Mouse (Mus musculus): ENCODE data around the gene Tubb4a.
"Not testable (repeated sequence)": the region's sequence is repeated elsewhere in the genome, so short reads cannot be mapped to it uniquely, and the experiment has no call there.

The Tubb4a gene

DNA sequence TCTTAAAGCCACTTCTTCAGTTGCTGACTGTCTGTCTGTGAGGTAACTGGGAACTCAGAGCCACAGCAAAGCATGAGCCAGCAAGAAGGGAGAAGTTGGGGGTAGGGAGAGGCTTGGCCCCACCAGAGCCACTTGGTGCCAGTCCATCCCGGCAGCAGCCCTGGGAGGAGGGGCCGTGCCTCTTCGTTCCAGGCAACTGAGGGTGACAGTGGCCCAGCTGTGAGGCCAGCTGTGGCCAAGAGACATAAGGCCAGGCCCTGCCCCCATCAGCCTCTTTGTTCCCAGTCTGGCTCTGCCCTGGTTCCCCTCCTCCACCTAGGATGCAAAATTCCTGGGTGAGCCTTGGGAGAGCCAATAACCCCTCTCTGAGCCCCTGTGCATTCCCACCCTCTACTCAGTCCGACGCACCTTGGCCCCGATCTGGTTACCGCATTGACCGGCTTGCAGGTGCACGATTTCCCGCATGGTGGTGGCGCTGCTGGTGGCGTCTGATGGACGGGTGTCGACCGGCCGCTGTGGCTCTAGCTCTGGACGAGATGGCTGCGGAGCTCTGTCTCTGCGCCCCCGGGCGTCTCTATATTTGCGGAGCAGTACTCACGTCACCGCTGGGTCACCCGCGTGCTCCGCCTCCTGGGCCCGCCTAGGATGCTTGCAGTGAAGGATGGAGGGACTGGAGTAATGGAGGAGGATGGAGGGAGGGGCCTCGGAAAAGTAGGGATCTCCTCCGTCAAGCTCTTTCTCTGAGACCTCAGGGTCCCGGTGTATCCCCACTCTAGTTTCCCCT lies at the start of gene Tubb4a:
Gene Tubb4a (minus strand): TSS at position 734 of the 784 bp plus-strand sequence.
- no peak for DNase-seq (ENCODE audit: low spot score)

DNA sequence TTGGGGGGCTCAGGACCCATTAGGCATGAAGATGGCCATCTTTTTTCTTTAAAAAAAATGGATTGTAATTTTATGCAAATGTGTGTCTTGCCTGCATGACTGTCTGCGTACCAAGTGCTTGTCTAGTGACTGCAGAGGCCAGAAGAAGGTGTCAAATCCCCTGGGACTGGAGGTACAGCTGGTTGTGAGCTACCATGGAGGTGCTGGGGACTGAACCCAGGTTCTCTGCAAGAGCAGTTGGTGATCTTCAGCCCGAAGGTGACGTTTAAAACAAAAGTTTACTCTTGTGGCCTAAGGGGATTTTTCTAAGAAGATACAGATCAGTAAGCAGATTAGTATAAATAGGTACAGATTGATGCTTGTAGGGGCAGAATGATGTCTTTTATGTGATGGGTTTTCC lies 48.1 kb upstream of the Tubb4a start:
- DNase-seq (ENCODE audit: low spot score): no peak

DNA sequence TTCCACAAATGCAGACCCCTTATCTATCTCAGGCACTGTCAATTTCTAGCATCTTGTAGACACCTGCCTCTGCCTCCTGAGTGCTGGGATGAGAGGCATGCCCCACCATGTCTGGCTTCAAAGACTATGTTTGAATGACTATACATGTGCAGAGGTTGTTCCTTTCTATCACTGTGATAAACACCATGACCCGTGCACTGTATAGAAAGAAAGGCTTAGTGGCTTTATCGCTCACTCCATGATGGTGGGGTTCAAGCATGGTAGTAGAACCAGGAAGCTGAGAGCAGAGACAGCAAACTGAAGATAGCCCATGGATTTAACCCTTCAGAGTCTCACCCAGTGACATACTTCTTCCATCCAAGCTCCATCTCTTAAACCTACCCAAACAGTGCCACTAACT lies 47.1 kb upstream of the Tubb4a start:
- no peak for DNase-seq (ENCODE audit: low spot score)

DNA sequence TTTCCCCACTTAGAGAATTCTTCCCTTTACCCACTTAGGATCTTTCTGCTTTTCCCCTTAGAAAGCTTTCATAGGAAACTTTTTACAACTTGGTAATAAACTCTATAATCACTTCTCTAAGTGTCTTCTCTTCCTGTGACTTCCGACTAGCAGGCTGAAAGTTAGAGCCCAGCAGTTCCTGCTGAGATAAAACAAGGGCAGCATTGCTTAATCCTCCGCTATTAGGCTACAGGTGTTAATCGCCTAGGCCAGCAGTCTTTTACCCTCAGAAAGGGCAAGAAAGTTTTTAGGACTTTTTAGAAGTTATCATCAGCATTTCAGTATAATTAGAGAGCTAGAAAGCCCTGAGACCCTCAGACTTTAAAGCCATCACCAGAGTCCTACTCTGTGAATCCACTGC lies 46.4 kb upstream of the Tubb4a start:
- not testable (repeated sequence) for DNase-seq (ENCODE audit: low spot score)

DNA sequence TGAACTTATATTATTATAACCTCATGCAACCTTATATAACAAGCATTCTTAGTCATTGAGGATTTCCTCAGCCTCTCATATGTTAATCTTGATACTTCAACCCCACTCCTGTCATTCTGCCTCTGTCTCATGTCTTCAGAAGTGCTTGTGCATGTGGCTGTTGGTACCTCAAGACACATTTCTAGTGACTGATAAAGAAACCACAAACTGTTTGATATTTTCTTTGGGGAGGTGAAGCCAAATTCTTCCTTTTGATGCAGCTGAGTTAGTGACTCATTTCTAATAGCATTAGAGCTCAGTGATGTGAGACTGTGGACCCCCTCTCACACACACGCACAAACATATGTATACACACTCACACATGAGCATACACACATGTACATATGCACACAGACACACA lies 44.2 kb upstream of the Tubb4a start:
- no peak for DNase-seq (ENCODE audit: low spot score)

DNA sequence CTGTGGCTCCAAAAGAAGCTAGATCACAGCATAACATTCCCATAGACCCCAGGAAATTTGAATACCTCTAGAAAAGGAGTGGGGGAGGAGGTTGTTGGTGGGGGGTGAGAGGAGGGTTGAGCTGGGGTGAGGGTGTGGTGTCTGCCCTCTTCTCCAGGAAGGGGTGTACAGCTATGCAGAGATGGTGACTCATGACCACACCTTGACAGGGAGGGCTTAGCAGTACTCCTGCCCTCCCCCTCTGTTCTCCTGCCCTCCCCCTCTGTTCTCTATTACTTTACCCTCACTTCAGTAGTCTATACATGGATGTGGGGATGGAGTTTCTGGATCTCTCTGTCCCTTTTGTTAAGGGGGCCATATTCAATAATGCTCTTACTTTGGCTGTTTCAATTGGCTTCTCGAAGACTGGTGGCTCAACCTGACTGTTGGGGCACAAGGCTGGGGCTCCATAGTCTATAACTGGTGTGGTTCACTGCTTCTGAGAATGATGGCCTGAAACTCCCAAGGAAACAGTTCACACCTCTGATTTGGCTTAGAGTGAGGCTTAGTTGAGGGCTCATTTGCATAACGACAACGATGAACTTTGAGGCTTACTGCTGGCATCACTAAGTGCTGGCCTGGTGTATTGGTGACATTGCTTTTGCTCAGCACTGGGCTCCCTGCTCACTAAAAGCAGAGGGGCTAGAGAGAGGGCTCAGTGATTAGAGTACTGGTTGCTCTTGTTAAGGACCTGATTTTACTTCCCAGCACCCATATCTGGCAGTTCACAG lies 38.5 kb upstream of the Tubb4a start:
- DNase-seq (ENCODE audit: low spot score): no peak

DNA sequence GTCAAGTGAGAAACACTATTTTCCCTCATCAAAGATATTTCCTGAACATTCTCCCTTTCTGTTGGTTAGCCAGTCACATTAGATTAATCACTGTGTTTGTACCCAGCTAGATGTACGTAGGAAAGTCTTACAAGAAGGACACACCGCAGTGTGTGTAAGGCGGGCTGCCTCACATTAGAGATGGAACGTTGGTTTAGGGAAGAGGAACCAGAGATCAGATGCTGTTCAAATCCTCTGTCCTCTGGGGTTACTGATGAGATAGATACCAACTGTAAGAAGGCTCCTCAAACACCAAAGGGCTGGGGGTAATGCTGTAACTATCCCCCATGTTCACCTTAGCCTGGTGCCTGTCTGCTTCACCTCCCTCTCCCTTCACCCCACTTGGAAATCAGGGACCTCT lies 37.2 kb upstream of the Tubb4a start:
- no peak for DNase-seq (ENCODE audit: low spot score)

DNA sequence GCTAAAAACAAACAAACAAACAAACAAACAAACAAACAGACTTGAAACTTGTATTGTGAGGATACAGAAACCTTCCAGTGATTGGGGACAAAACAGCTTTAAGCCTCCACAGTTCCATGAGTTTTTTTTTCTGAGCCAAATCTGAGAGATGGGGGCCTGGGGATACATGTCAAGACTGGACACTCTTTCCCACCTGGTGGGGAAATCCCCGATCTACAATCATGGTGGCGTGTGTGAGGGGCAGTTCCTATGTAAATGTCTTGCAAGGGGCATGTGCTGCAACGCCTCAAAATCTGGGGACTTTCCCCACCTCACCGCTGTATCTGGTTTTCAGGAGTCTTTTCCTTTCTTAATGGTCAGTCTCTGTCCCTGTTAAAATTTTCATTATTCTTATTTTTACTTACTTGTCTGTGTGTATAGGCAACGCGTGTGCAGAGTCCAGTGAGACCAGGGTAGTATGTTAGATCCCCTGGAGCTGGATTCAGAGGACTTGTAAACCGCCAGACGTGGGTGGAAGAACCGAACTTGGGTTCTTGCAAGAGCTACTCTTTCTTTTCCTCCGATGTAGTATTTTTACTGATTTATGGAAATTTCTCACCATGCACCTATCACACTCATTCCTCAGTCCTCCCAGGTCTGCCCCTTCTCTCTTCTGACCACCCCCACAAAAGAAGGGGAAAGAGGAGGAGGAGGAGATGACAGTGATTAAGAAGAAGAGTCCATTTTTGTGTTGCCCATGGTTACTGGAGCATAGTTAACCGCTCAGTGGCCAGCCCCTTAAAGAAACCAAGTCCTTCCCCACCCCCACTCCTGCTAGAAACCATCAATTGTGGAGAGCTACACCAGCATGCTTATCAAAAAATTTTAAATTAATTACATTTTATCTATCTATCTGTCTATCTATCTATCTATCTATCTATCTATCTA lies 35.9 kb upstream of the Tubb4a start:
- no peak for DNase-seq (ENCODE audit: low spot score)

DNA sequence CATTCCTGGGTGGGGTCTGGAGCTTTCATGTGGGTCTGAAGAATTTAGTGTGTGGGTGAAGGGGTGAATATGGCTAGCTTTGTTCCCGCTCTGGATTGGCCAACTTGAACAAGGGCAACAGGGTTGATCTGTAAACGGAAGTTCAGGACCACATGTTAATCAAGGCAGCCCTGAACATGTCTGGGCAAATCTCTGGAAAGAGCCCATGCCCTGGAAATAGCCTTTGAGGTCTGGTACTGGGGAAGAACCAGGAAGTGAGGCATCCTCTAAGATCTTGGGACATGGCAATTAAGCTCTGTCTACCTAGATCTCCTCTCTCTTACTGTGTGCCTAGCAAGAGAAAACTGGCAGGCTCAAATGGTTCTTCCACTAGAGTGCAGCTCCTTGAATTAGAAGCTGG lies 34.3 kb upstream of the Tubb4a start:
- DNase-seq (ENCODE audit: low spot score): no peak

DNA sequence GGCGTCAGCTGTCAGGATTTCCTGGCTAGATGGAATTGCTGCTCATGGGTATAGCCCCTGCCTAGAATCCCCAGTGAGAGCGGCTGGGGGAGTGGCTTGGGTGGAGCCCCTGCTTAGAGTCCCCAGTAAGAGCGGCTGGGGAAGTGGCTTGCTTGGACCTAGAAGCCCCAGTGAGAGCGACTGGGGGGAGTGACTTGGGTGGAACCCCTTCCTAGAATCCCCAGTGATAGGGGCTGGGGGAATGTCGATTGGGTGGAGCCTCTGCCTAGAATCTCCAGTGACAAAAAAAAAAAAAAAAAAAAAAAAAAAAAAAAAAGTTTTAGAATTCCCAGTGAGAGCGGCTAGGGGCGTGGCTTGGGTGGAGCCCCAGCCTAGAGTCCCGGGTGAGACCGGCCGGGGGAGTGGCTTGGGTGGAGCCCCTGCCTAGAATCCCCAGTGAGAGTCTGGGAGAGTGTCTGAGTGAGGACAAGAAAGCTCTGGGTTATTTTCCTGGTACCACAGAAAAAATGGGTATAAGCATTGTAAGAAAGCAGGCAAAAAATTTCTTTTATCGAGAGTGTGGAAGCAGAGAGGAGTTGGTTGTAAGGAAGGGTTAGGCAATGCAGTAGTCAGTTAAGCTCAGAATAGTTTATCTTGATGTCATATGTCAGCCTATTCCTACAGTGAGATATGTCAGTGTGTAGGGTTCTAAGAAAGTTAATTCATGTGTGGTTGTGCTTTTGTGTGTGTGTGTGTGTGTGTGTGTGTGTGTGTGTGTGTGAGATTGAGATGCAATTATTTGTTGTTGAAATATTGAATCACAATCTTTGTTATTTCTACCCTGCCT lies 31.2 kb upstream of the Tubb4a start:
- peak; percentile 60 for DNase-seq (ENCODE audit: low spot score)

DNA sequence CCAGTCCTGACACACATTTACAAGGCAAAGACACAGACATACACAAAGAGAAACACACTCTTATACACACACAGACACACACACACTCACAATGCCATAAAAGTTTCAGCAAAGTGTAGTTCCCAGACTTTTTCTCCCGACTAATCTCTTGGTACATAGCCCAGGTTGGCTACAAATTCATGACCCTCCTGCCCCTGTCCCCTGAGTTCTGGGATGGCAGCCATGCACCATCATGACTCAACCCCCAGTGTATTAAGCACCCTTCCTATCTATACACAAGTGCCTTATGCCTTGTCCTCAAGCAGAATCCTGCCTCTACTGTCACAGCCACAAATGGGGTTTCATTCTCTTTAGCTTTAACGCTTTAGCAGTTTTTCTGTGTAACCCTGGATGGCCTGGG lies 29.2 kb upstream of the Tubb4a start:
- DNase-seq (ENCODE audit: low spot score): no peak

DNA sequence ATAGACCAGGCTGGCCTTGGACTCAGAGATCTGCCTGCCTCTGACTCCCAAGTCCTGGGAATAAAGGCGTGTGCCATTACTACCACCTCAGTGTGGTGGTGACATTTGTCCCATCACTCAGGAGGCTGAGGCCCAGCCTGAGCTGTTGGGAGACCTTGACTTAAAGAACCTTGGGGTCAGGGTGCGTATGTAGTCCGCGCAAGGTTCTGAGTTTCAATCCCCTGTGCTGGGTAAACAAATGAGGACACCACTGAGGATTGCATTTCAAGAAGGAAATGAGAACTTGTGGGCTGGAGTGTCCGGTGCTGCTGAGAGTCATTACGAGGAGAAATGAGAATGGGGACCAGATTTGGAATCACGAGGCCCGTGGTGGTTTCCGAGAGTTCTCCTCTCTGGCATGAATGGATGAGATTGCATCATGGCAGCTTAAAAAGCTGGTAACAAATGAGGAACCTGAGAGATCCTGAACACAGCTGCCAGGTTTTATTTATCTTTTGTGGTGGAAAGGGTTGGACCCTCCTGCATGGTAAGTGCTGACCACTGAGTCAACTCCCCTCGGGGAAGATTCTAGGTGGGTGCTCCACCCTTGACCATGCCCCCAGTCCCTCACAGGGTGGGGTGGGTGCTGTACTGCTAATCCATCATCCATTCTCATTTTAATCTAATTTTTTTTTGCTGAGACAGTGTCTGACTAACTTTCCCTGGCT lies 25.3 kb upstream of the Tubb4a start:
- no peak for DNase-seq (ENCODE audit: low spot score)

DNA sequence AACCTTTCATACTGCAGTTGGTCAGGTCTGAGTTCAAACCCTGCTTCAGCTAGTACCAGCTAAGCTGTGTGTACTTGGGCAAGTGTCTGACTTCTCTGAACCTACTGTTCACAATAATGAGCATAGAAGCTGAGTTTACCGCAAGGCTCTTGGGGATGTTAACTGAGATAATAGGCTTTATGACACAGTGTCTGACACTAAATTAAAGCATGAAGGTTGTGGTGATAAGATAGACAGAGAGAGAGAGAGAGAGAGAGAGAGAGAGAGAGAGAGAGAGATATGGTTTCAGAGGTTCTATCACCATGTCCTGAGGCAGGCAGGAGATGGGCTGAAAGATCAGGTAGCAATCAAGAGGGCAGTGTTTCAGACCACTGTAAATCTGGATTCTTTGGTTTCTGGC lies 22.4 kb upstream of the Tubb4a start:
- DNase-seq (ENCODE audit: low spot score): no peak

DNA sequence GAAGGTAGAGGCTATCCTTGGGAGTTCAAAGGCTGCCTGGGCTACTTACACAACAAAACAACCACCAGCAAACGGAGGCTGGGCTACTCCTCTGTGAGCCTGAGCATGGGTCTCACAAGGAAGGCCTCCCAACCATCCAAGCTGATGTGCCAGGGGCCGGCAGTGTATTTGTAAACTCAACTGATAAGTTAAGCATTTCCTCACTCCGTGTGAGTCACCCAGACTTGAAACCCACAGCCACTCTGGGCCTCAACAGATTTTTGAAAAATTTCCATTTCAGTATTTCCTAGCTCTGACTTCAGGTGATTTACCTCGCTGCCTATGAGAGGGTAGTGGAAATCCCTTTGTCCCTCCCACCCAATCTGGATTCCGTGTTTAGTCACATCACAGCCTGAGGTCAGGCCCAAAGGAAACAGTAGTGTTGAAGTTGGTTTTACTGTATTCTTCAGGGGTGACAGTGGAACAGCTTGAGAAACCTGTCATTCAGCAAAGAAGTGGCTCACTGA lies 21.1 kb upstream of the Tubb4a start:
- no peak for DNase-seq (ENCODE audit: low spot score)

DNA sequence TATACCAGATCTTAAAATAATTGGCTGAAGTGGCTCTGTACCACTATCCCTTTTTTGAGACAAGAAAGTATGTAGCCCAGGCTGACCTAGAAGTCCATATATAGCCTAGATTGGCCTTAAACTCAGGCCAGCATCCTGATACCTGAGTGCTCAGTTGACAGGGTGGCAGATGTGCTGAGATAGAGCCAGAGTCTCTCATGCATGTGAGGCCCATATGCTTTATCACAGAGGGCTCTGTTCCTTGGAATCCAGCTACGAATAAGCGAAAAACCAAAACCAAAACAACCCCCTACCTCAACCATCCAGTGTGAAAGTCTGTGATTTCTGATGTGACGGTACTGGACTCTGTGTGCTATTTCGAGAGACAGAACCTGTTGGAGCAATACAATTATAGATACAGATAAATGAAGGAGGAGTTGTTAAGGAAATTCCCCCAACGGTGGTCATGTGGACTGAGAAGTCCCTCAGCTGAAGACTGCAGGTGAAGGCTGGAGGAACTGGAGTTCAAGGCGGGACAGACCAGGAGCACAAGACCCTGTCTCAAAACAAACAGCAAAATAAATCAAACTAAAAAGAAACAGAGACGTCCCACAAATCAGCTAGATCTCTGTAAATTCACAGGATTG lies 20.6 kb upstream of the Tubb4a start:
- DNase-seq (ENCODE audit: low spot score): no peak

DNA sequence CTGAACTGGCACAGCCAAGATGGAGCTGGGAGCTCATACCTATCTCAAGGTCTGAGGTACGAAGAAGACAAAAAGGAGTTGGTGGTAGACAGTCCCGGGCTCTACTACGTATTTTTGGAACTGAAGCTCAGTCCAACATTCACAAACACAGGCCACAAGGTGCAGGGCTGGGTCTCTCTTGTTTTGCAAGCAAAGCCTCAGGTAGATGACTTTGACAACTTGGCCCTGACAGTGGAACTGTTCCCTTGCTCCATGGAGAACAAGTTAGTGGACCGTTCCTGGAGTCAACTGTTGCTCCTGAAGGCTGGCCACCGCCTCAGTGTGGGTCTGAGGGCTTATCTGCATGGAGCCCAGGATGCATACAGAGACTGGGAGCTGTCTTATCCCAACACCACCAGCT lies 19.5 kb upstream of the Tubb4a start:
- no peak for DNase-seq (ENCODE audit: low spot score)

DNA sequence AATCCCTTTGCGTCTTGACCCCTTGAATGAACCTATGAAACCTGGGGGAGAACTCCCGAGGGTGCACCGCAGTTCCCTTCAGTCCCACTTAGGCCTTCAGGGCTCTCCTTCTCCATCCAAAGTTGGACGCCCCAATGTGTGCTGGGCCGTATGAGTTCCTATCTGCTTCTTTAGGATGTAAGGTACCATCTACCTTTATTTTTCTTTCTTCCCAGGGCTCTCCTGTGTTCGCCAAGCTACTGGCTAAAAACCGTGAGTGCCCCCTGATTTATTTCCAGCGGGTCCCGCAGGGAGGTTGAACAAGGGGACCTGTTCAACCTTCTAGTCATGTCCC lies 18.4 kb upstream of the Tubb4a start:
- no peak for DNase-seq (ENCODE audit: low spot score)

DNA sequence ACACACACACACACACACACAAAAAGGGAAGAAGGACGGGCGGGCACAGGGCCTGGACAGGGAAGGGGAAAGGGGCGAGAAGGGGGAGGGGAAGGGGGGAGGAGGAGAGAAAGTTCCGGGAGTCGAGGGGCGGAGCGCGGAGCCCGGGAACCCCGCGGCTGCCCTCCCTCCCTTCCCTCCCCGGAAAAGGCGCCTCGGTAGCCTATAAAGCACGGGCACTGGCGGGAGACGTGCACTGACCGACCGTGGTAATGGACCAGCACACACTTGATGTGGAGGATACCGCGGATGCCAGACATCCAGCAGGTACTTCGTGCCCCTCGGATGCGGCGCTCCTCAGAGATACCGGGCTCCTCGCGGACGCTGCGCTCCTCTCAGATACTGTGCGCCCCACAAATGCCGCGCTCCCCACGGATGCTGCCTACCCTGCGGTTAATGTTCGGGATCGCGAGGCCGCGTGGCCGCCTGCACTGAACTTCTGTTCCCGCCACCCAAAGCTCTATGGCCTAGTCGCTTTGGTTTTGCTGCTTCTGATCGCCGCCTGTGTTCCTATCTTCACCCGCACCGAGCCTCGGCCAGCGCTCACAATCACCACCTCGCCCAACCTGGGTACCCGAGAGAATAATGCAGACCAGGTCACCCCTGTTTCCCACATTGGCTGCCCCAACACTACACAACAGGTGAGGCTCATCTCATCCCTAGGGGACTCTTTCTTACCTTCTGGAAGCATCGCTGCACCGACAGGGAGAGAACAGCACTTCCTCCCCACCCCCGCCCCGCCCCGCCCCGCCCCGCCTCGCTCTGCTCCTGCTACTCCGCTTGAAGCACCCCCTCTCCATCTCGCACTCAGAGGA lies 17.8 kb upstream of the Tubb4a start, which contains the start of gene Tnfsf9:
Gene Tnfsf9 (plus strand): TSS at position 145 of the 854 bp plus-strand sequence.
- no peak for DNase-seq (ENCODE audit: low spot score)

DNA sequence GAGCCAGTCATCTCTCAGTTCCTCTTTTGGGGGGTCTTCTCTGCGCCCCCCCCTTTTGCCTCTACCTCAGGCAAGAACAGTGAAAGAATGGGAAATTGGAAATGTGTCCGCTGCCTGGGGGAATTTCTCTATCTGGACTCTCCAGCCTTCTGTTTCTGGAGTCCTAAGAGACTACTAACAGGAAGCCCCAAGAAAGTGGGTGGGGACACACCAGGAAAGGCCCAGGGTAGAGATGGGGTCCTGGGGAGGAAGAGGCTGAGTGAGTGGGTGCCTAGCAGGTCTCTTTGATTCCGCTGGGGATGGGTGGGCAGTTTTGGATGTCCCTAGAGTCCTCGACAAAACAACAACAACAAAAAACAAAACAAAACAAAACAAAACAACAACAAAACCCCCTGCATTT lies 16.9 kb upstream of the Tubb4a start:
- no peak for DNase-seq (ENCODE audit: low spot score)
